Mouse (Mus musculus) induced T-regulatory cell, adult 2 months (primary cell): ENCODE data around the gene Pou2f3.
"Not testable (repeated sequence)": the region's sequence is repeated elsewhere in the genome, so short reads cannot be mapped to it uniquely, and the experiment has no call there.

ENCODE experiments used
- DNase-seq: peaks from one replicate; pipeline ENCODE4 v3.0.0-alpha.2; 2012; ENCODE audit warnings: low read depth

The Pou2f3 gene

GRCm38 (mm10) chr9:43166346-43166745, 43.8 kb downstream of the Pou2f3 start:
- DNase-seq = no peak

DNA sequence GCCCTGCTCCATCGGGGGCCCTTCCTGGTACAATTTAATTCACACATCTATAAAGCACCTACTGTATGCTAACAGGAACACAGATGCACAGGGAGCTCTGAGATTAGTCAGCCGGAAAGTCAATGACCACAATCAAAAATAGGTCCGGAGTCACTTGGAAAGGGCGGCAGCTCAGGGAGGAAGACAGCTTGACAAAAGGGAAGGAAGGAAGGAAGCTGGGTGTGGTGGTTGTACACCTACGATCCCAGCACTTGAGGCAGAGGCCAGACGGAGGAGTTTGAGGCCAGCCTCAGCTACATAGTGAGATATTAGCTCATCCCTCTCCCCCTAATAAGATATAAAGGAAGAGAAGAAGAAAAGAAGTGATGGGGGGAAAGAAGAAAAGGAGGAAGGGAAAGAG, 54.2 kb downstream of the Pou2f3 start:
- no peak for DNase-seq

DNA sequence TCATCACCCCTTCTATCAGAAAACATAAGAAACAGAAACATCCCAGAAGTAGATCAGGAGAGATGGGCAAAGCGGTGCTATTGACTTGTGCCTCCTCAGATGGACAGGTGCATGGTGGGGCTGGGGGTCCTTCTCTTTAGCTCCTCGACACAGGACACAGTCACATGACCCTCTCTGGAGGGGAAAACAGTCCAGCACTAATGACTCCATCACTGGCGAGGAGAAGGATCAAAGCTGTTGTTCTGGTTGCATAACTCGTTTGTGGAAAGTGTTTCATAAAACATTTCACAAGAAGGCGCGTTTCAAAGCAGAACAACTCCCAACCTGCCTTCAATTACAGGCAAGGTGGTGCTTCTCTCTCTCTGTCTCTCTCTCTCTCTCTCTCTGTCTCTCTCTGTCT, 58.4 kb downstream of the Pou2f3 start:
- no peak for DNase-seq

DNA sequence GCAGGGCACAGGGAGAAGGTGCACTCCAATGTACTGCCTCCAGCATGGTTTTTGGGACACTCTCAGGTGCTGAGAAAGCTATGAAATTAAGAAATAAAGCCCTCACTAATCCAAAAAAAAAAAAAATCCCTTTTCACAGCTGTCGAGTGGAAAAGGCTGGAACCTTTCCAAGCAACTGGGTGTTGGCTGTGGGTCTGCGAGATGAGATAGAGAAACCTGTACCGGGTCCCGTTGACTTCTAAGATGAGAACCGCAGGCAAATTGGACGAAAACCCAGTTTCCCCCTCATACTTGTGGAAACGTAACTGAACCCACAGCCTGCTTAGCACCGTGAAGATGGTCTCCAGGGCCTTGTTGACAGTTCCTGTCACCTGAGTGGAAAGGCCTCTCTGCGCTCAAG, 59.2 kb downstream of the Pou2f3 start:
- no peak for DNase-seq

- DNase-seq = no peak
These were observed 60.1 kb downstream of the Pou2f3 start for GRCm38 (mm10) chr9:43150075-43150474.

GRCm38 (mm10) chr9:43149498-43149897, 60.7 kb downstream of the Pou2f3 start:
- no peak for DNase-seq

DNA sequence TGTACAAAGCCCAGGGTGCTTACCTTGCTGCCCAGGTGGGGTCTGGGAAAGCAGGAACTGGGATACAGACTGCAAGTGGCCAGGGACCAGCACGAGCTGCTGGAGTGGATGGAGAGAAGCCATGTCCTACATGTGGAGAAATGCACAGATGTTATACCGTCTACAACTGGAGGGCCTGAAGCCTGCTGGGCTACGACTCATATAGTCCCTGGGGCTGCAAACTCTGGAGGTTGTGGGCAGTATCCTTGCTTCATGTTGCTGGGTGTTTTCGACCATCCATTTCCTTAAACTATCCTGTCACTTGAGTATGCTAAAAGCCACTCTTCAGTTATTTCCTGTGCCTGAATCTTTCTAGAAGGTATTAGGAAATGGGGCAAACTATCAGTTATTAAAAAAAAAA, 65.0 kb downstream of the Pou2f3 start:
- DNase-seq = no peak

DNA sequence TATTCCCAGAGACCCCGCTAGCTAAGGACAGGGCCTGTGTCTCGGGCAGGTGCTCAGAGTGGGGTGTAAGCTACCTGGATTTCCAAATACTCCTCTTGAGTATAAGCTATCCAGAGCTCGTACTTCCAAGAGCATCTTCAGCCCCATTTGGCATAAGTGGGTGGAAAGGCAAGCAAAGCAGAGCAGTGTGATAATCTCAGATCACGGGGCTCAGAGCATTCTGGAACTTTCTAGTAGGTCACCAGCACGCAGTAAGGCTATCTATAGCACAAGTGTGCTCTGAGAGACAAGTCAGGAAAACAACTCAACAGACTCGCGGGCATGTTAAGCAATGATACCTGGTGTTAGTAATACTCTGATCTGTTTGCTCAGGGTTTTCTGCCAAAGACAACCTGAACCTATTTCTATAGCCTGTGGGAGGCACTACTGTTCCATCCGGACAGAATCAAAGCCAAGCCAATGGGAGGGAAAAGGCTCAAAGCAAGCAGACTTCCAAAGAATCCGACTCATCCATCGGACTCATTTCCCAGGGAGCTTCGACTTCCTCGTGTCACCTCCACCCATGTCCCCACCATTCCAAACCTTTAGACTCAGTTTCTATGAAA, 65.9 kb downstream of the Pou2f3 start:
- no peak for DNase-seq

DNA sequence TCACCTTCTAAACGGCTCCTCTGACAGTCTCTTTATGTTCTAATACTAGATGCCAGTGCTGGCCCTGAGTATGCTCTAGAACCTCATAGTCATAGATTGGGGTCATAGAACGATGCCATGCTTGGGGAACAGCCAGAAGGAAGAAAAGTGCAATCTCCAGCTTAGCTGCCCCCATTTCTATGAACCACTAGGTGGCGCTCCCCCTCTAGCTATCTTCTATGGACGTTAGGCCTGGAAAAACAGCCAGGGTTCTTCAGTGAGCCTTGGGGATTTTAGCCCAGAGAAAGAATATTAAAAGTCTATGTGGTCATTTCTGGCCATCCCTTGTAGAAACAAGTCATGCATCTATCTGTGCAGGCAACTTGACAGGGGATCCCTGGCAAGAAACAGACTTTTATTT, 68.3 kb downstream of the Pou2f3 start:
- DNase-seq = peak; percentile 66

- no peak for DNase-seq
These were observed 76.6 kb downstream of the Pou2f3 start for GRCm38 (mm10) chr9:43133525-43133924.

DNA sequence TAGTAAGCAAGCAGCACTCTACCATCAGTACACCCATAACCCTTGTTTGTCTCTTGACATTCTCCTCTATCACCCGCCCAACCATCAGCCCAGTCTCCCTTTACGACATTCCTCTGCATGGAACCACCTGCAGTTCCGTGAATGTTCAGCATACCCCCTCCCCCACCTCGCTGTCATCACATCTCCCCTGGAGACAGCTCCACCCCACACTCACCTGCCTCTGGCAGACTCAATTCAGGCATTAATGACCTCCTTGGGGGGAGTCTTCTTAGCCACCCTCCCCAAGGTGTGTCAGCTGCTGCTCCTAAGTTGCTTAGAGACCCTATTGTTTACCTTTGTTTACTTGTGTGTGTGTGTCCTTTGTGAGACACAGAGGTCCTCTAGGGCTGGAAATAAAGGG, 77.8 kb downstream of the Pou2f3 start:
- no peak for DNase-seq

DNA sequence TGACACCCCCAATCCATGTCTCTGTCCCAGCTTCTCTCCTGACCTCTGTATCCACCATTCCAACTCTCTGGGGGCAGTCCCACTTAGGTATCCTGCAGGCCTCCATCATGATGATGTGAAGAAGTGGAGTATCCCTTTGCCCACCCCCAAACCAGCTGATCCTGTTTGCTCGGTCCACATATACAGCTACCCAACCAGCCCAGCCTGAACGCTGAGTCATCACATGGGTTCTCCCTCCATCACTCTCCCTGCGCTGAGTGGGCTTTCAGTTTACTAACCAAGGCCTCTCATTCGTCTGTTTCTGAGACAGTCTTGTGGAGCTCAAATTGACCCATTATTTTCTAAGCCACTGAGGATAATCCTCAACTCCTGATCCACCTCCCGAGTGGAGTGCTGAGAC, 78.2 kb downstream of the Pou2f3 start:
- no peak for DNase-seq

- DNase-seq = no peak
These were observed 79.5 kb downstream of the Pou2f3 start for GRCm38 (mm10) chr9:43130684-43131083.

DNA sequence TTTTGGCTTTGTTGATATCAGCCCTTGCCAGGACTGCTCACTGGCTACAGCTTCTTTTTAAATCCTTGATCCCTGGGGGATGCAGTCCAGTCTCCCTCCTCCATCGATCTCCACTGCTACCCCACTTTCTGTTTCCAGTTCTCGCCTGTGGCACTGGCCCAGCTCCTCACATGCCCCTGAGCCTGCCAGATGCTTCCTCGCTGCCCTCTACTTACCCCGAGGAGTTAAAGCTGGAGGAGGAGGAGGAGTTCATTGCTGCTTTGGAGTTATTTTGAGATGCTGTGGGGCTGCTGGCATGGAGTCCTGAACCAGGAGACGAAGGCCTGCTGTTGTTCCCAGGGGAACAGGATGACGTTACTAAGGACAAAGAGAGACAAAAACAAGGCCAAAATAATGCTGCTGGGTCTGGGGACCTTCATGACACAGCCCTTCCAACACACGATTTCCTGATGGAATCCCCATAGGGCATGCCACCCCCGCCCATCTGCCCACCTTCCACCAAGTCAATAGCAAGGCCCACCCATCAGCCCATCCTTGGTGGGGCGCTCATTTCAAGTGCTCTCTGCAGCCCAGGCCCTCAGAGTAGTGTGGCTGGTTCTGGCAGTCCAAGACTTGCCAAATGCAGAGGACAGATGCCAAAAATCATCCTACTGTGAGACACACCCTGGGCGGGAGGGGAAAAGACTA, 82.9 kb downstream of the Pou2f3 start:
- no peak for DNase-seq

DNA sequence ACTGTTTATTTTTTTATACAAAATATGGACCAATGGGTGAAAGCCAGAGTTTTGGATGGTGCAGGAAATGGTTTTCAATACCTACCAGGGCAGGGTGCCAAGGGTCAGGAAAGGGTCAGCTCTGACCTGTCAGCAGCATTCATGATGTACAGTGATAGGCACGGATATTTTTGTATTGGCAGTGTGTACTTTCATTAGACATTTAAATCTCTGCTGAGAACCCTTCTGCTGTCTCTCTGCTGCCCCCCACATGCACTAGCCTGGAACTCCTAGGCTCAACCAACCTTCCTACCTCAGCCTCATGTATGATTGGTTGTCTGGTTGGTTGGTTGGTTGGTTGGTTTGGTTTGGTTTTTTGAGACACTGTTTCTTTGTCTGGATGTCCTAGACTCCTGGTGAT, 87.8 kb downstream of the Pou2f3 start:
- peak; percentile 20 for DNase-seq

DNA sequence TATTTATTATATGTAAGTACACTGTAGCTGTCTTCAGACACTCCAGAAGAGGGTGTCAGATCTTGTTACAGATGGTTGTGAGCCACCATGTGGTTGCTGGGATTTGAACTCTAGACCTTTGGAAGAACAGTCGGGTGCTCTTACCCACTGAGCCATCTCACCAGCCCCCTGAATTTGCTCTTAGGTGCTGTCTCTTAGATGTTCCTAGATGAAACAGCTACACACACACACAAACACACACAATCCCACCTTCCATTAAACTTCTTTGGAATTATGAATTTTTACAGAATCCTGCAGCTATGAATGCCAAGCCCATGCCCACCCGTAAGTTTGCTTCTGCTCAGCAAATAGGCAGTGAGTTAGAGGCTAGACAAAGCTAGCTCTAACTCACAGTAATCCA, 88.2 kb downstream of the Pou2f3 start:
- DNase-seq = not testable (repeated sequence)

DNA sequence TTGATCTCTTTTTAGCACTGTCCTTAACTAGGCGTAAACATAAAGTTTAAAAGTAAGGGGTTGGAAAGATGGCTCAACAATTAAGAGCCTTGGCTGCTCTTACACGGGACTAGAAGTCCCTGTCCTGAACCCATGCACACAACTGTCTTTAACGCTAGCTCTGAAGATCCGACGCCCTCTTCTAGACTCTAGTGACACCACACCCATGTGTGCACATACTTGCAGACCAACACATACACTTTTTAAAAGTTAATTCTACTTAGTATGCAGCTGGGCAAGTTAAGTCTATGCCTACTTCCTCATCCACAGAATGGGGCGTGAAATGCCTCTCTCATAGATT, 93.2 kb downstream of the Pou2f3 start:
- DNase-seq = no peak

DNA sequence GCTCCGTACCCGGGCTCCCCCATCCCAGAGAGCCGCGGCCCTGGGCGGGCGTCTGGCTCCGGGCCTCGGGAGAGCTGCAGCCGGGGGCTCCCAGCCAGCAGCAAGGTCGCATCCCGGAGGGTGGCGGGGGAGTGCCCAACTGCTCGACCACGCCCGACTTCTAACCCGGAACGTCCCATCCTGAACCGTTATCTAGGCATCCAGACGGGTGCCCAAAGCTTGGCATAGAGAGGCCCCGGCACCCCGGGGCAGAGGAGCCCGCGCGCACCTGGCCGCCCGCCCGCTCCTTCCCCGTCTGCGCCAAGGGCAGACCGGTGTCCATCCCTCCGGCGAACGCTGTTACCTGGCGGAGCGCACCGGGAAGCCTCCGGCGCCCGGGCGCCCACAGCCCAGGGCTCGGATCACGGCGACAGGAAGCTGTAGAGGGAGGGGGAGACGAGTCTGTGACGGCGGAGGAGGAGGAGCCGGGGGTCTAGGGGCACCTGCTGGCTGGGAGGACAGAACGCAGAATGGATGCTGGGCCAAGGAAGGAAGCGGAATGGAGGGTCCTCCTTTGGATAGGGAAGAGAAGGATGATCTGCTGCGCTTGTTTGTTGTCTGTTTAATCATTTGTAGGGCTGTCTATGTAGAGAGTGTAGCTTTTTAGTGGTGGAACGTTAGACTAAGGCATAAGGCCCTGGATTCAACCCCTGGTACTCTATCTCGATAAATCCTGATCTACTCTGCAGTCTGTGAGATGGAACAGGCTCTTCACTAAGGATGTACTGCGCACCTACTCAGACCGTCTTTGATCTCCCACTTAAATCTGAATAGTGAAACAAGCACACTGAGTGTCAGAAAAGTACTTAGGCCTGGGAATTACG, 93.8 kb downstream of the Pou2f3 start, which contains the start of gene Tmem136:
Gene Tmem136, minus strand, starts transcription at position 437 of the 863 bp plus-strand sequence.
- peak; percentile 61 for DNase-seq

DNA sequence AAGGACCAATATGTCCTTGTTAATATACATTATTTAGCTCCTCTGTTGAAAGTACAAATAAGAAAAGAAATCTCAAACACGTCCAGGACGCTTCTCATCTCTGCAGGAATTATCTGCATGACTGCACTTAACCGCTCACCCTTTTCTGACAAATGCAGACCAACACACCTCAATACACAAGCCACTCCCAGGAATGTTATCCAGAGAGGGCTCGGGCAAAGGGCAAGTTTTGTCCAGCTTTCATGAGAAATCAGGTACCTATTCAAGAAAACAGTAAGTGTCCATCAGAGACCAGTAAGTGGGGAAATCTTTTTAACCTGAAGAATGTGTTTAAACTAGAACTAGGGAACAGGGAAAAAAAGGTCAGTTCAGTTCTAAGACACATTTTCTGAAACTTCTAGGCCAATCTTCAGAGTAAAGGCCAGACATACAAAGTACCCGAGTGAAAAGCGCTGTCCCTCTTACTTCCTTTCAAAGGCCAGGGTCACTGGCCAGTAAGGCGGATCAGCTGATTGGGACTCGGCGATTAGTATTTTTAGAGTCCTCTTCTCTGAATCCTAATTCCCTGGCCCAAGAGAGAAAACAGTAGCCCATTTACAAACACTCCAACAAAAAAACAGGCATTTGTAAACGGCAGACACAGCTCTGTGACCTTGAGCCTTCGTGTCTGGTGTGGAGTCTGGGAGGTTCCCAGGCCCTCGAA, 94.6 kb downstream of the Pou2f3 start:
- DNase-seq = no peak

DNA sequence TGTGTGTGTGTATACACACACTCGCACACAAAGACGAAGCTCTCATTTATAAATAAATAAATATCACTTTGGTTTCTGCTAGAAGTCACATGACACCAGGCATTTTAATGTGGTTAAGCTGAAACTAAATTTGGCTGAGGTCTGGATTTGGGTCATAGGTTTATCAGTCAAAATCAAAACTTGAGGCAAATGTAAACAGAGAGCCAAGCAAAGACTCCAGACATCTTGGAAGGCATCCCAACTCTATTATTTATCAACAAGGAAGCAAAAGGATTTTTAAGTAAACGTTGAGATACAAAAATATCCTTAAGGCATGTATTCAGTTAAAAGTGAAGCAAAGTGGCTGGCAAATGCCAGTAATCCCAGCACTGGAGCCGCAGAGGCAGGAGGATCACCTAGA, 95.3 kb downstream of the Pou2f3 start:
- DNase-seq = no peak

- DNase-seq = no peak
These were observed 99.7 kb downstream of the Pou2f3 start for GRCm38 (mm10) chr9:43110286-43110980.

GRCm38 (mm10) chr9:43109125-43109524, 101.0 kb downstream of the Pou2f3 start:
- no peak for DNase-seq
